ENCODE assay signal across 16 mouse cellular contexts in the genomic region with DNA sequence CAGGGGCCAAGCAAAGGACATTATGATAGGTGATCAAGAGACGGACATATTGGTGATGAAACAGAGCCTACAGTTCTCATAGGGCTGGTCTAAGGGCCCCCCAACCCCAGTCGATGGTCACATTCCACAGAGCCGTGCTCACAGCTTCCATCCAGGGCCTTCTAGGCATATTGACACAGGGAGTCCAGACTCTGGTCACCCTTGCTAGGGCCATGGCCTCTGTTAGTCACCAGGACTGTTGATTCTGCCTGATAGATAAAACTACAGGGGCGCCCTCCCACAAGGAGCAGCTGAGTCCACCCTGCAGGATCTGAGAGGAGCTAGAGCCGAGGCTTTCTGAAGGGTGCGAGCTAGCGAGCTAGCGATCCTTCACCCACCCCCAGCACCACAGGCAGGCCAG. TPM values are rescaled to one million over a fixed set of nuclear protein-coding genes. Genes with fewer than 3 reads are reported as not detected.
DNase-seq lines count a peak whose midpoint lies in the region; ATAC-seq and TF ChIP-seq lines count a peak whose summit lies in the region.
"Had no signal": no experiment of that assay in that cellular context is flagged by ENCODE, and none has a peak within 500 bp of the region (broad histone marks: within the 10 kb centered on the region; RNA-seq: fewer than 3 reads in every experiment).

No protein-coding gene starts in this region.

- no peaks in the 10 kb centered on the region for H3K9me3 ChIP-seq in heart, embryonic 15.5 days (replicated peaks)
- H3K9me3 ChIP-seq in heart, embryonic 10.5 days = no peaks in the 10 kb centered on the region
- H3K9me3 ChIP-seq in liver, embryonic 11.5 days (ENCODE audit: control insufficient read depth, low read length) = no peaks in the 10 kb centered on the region
- H3K9me3 ChIP-seq: embryonic facial prominence, embryonic 13.5 days; limb, embryonic 15.5 days; neural tube, embryonic 12.5 days; stomach, embryonic 15.5 days had no signal

- WGBS in heart, embryonic 15.5 days = 77% methylated on average over 8 of the region's 8 CpGs
- 73% methylated on average over 8 of the region's 8 CpGs for WGBS in heart, embryonic 10.5 days
- WGBS in liver, embryonic 11.5 days = 64% methylated on average over 8 of the region's 8 CpGs
- WGBS in kidney, adult 2 months = 89% methylated on average over 8 of the region's 8 CpGs

- TF ChIP-seq CTCF in testis, adult 2 months (IDR thresholded peaks at IDR 0.05; ENCODE audit: control insufficient read depth, insufficient read depth, insufficient replicate concordance, low read depth, low read length) = no peak
- no peak for TF ChIP-seq CTCF in kidney, adult 2 months (conservative IDR thresholded peaks at IDR 0.05; ENCODE audit: insufficient read depth, insufficient read length, low read depth, low read length)

- peak overlapping the region; percentile 48 for H3K27ac ChIP-seq in heart, embryonic 15.5 days
- no peak overlapping the region for H3K27ac ChIP-seq in heart, embryonic 10.5 days
- peak overlapping the region; percentile 56 for H3K27ac ChIP-seq in testis, adult 2 months (ENCODE audit: control insufficient read depth, insufficient read depth, low read depth, low read length)
- no peak overlapping the region for H3K27ac ChIP-seq in liver, embryonic 11.5 days (ENCODE audit: low read depth, low read length)
- no peak overlapping the region for H3K27ac ChIP-seq in kidney, adult 2 months (ENCODE audit: insufficient read depth, low read depth, low read length)
- H3K27ac ChIP-seq: embryonic facial prominence, embryonic 13.5 days; hindbrain, embryonic 14.5 days; limb, embryonic 15.5 days; neural tube, embryonic 12.5 days; stomach, embryonic 15.5 days had no signal

- peaks cover 13% of the 10 kb centered on the region; the same call in 1 of the 2 replicates for H3K36me3 ChIP-seq in heart, embryonic 15.5 days
- peaks cover 32% of the 10 kb centered on the region for H3K36me3 ChIP-seq in heart, embryonic 10.5 days
- H3K36me3 ChIP-seq in testis, adult 2 months (ENCODE audit: control insufficient read depth, insufficient read depth, low read length) = no peaks in the 10 kb centered on the region
- 0 out of 2 replicates have a peak, but pooled peaks cover 6% of the 10 kb centered on the region for H3K36me3 ChIP-seq in liver, embryonic 11.5 days (ENCODE audit: control insufficient read depth, insufficient read depth, low read length)
- H3K36me3 ChIP-seq in kidney, adult 2 months (ENCODE audit: control insufficient read depth, insufficient read depth, low read length) = no peaks in the 10 kb centered on the region

- H3K4me2 ChIP-seq in heart, embryonic 15.5 days = no peak overlapping the region
- H3K4me2 ChIP-seq in liver, embryonic 11.5 days = no peak overlapping the region
- H3K4me2 ChIP-seq: embryonic facial prominence, embryonic 13.5 days; hindbrain, embryonic 14.5 days; limb, embryonic 15.5 days; neural tube, embryonic 12.5 days; stomach, embryonic 15.5 days had no signal

- DNase-seq in heart, embryonic 10.5 days (ENCODE audit: low spot score) = no peak
- DNase-seq in testis, postnatal 10 days (ENCODE audit: low spot score) = no peak
- DNase-seq in liver, embryonic 11.5 days (ENCODE audit: low spot score) = no peak
- peak; percentile 63 for DNase-seq in yolk sac, embryonic 10.5 days (ENCODE audit: low spot score)
- DNase-seq in kidney, adult 2 months = no peak
- DNase-seq: right cerebral cortex, postnatal 14 days; thymus, postnatal 36 days had no signal

- H3K4me3 ChIP-seq in heart, embryonic 15.5 days = no peak overlapping the region
- no peak overlapping the region for H3K4me3 ChIP-seq in heart, embryonic 10.5 days
- H3K4me3 ChIP-seq in testis, adult 2 months (ENCODE audit: control insufficient read depth, low read depth, low read length) = no peak overlapping the region
- H3K4me3 ChIP-seq in liver, embryonic 11.5 days (ENCODE audit: low read depth, low read length) = no peak overlapping the region
- H3K4me3 ChIP-seq in kidney, adult 2 months (ENCODE audit: insufficient read depth, low read depth, low read length) = no peak overlapping the region
- H3K4me3 ChIP-seq: embryonic facial prominence, embryonic 13.5 days; limb, embryonic 15.5 days; neural tube, embryonic 12.5 days; stomach, embryonic 15.5 days had no signal

- ATAC-seq in heart, embryonic 15.5 days (replicated peaks; ENCODE audit: insufficient number of reproducible peaks, insufficient read depth, low FRiP score, low read depth) = no peak
- ATAC-seq in liver, embryonic 11.5 days (replicated peaks; ENCODE audit: low FRiP score) = 0 out of 2 replicates have a peak, but pooled peaks have one; percentile 24
- ATAC-seq in inflammation-experienced regulatory T-cells, adult 6 months = no peak

- H3K9ac ChIP-seq in heart, embryonic 15.5 days = no peak overlapping the region
- H3K9ac ChIP-seq in liver, embryonic 11.5 days (ENCODE audit: low read depth, low read length) = no peak overlapping the region
- H3K9ac ChIP-seq: embryonic facial prominence, embryonic 13.5 days; hindbrain, embryonic 14.5 days; limb, embryonic 15.5 days; neural tube, embryonic 12.5 days; stomach, embryonic 15.5 days had no signal

- H3K27me3 ChIP-seq in heart, embryonic 15.5 days = no peaks in the 10 kb centered on the region
- no peaks in the 10 kb centered on the region for H3K27me3 ChIP-seq in heart, embryonic 10.5 days (ENCODE audit: insufficient read depth, poor library complexity, severe bottlenecking)
- no peaks in the 10 kb centered on the region for H3K27me3 ChIP-seq in testis, adult 2 months (ENCODE audit: control insufficient read depth, insufficient read depth, low read length)
- no peaks in the 10 kb centered on the region for H3K27me3 ChIP-seq in liver, embryonic 11.5 days (replicated peaks; ENCODE audit: control insufficient read depth, insufficient read depth, low read length)
- no peaks in the 10 kb centered on the region for H3K27me3 ChIP-seq in kidney, adult 2 months (replicated peaks; ENCODE audit: control insufficient read depth, insufficient read depth, low read length)
- H3K27me3 ChIP-seq: embryonic facial prominence, embryonic 13.5 days; limb, embryonic 15.5 days; neural tube, embryonic 12.5 days; stomach, embryonic 15.5 days had no signal

- peaks cover 47% of the 10 kb centered on the region for H3K4me1 ChIP-seq in heart, embryonic 15.5 days (replicated peaks)
- H3K4me1 ChIP-seq in heart, embryonic 10.5 days = peaks cover 52% of the 10 kb centered on the region
- H3K4me1 ChIP-seq in testis, adult 2 months (ENCODE audit: control insufficient read depth, insufficient read depth, low read length) = no peaks in the 10 kb centered on the region; the same call in 1 of the 2 replicates
- no peaks in the 10 kb centered on the region for H3K4me1 ChIP-seq in liver, embryonic 11.5 days (replicated peaks; ENCODE audit: control insufficient read depth, insufficient read depth, low read length)
- peaks cover 12% of the 10 kb centered on the region for H3K4me1 ChIP-seq in kidney, adult 2 months (ENCODE audit: control insufficient read depth, insufficient read depth, low read length)
- H3K4me1 ChIP-seq: embryonic facial prominence, embryonic 13.5 days had no signal

- TF ChIP-seq POLR2A in testis, adult 2 months (IDR thresholded peaks at IDR 0.05; ENCODE audit: control insufficient read depth, low read depth, low read length) = no peak
- TF ChIP-seq POLR2A in kidney, adult 2 months (IDR thresholded peaks at IDR 0.05; ENCODE audit: low read depth, low read length) = no peak

RNA-seq across cellular contexts. Expression of a gene that starts 20.4 kb away (rescaled TPM):
- 12.1 and 16.5 TPM in 2 replicates for polyA plus RNA-seq in heart, embryonic 15.5 days (2015; fragmentation: Nextera tagmentation; extraction: Ambion mirVana)
- 15.2 and 19.8 TPM in 2 replicates for polyA plus RNA-seq in heart, embryonic 10.5 days (2016; fragmentation: Nextera tagmentation; extraction: Ambion mirVana)
- polyA plus RNA-seq in testis, adult 2 months (2012; rRNA removed) = 1.5 and 1.8 TPM in 2 replicates
- 8.6 and 8.8 TPM in 2 replicates for polyA plus RNA-seq in liver, embryonic 11.5 days (2014; fragmentation: Nextera tagmentation; extraction: Ambion mirVana)
- 1 to 10 TPM; 2.7 to 5.2 (median 5.1) TPM for polyA plus RNA-seq in inflammation-experienced regulatory T-cells, adult 6 months (2017; shearing (Covaris generic))
- 25.3 and 27.7 TPM in 2 replicates for polyA plus RNA-seq in kidney, adult 2 months (2012; rRNA removed)

RNA-seq across cellular contexts. Expression of a gene that starts 31.9 kb away (rescaled TPM):
- polyA plus RNA-seq in heart, embryonic 15.5 days (2015; fragmentation: Nextera tagmentation; extraction: Ambion mirVana) = 0.10 TPM in 1 of 2 replicates, not detected in the other
- 0.10 and 0.13 TPM in 2 replicates for polyA plus RNA-seq in heart, embryonic 10.5 days (2016; fragmentation: Nextera tagmentation; extraction: Ambion mirVana)
- 0.06 and 0.18 TPM in 2 replicates for polyA plus RNA-seq in testis, adult 2 months (2012; rRNA removed)
- polyA plus RNA-seq in liver, embryonic 11.5 days (2014; fragmentation: Nextera tagmentation; extraction: Ambion mirVana) = not detected in 2 replicates
- not detected for polyA plus RNA-seq in inflammation-experienced regulatory T-cells, adult 6 months (2017; shearing (Covaris generic))
- polyA plus RNA-seq in kidney, adult 2 months (2012; rRNA removed) = 1.1 and 1.5 TPM in 2 replicates
- polyA plus RNA-seq: spleen, adult 2 months; stomach, embryonic 15.5 days had no signal

Comparison
In these comparisons a context has a peak if more than half of its experiments do, and no peak if none do; other contexts are left out.
1. H3K27ac ChIP-seq: peak in heart, embryonic 15.5 days (single experiment) and testis, adult 2 months (single experiment); none in heart, embryonic 10.5 days (single experiment), liver, embryonic 11.5 days (single experiment) and kidney, adult 2 months (single experiment).